Mouse (Mus musculus): Measurements from ENCODE around the gene Npr1.

The Npr1 gene

DNA sequence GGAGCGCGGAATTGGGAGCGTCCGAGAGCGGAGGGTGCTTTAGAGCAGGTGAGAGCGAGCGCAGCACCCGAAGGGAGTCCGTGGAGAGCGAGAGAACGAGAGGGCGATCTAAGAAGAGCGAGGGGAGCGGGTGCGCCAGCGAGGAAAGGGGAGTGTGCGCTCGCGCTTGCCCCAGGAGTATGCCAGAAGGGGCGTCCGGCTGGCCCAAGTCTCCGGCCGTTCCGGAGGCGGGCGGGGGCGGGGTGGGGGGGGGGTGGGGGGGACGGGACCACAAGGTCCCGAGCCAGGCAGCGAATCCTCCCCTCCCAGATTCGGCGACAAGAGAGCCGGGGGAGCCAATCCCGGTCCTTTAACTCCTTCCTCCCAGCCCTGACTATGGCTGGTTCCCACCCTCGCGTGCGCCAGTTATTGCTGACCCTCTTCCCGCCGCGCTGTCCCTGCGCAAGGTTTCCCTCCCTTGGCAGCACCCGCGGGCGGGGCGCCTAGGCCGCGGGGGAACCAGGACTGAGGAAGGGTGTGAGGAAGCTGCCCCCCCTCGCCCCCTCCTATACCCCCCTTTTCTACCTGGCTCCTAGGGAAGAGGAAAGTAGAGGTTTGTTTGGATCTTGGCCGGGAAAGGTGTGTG is at the start of gene Npr1:
TSS of gene Npr1 (minus strand) at position 181 of the 625 bp plus-strand sequence.
- DNase-seq (ENCODE audit: low spot score): no peak

DNA sequence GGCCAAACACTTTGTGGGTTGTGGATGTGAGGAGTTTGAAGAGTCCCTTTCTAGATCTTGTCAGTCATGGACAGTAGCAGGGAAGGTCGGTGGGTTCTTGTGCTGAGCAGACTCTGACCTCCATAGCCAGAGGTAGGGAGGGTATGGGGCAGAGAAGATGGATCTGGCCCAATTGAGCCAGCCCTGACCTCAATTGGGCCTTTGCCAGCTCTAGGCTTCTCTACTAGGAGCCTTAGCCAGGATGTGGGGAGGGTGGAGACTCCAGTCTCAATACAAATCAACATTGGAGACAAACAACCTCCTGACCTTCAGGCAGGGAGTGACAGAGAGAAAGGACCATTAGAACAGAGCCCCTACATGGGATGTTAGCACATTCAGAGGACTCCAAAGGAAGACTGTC is 49.6 kb upstream of the Npr1 start:
- DNase-seq (ENCODE audit: low spot score): no peak

- DNase-seq (ENCODE audit: low spot score): no peak
Observed at GRCm38 (mm10) chr3:90514691-90515090, 49.0 kb upstream of the Npr1 start.

DNA sequence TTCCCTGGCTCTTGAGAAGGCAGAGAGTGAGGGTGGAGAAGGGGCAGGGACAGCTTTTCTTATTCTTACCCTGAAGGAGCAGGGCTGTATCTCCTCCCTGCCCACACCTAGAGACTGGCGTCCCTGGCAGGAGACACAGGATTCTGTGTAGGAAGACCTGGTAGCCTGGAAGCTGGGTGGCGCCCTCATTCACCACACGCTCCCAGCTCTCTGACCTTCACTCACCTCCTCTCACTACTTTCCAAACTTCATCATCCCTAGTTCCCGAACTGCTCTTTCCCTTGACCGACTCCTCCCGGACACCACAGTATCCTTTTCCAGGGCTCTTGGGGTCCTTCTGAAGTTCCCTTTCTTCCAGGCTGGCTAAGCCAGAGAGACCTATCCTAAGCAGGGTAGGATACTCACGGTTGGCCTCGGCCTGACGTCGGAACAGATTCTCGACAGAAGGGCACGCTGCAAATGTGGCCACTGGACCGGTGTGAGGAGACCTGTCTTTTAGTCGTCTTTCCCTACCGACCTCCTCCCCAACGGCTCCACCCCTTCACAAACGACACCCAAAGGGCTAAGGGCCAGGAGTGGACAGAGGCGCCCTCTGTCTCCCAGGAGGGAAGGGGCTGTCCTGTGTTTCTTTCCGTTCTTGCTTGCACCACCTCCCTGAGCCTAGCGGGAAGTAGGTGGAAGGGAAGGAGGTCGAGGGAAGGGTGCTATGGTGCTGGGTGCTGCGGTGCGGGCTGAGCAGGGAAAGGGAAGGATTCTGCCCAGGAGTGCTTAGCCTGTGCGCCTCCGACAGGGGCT is 48.3 kb upstream of the Npr1 start, which contains the start of the genes S100a1 and S100a13:
TSS of gene S100a1 (minus strand) at position 597 of the 795 bp plus-strand sequence.
TSS of gene S100a13 (plus strand) at position 640 of the 795 bp plus-strand sequence.
- DNase-seq (ENCODE audit: low spot score): no peak

GRCm38 (mm10) chr3:90512948-90513642 is 47.4 kb upstream of the Npr1 start:
- no peak for DNase-seq (ENCODE audit: low spot score)

DNA sequence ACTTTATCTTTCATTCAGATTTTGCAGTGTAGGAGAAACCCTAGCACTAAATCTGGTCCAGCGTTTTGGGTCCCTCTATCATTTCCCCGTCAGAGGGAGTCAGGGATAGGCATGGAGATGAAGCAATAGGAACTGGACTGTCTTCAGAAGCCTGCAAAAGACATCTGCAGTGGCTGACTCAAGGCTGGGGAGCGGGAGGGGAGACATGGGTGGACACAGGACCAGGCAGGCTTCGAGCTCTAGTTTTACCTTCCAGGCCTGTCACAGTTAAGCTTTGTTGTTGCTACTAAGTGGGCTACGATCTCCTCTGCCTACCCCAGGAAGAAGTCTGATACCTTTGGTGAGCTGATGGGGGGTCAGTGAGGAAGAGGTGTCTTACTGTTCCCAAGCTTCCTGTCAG is 46.6 kb upstream of the Npr1 start:
- no peak for DNase-seq (ENCODE audit: low spot score)

DNA sequence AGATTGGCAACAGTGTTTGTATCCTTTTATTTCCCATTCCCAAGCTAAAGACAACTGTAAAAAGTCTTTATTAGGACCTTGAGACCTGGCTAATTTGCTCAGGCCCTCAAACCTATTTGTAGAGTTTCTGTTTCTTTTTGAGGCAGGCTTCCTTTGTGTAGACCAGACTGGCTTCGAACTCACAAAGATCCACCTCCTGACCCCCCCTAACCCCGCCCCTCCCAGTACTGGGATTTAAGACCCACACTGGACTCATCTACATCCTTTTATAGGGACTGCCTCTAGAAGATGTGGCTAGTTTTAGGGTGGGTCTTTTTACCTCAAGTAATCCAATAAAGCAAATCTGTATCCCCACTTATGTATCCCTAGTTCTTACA is 44.1 kb upstream of the Npr1 start:
- no peak for DNase-seq (ENCODE audit: low spot score)

GRCm38 (mm10) chr3:90508950-90509746 is 43.5 kb upstream of the Npr1 start, which contains the start of gene Chtop:
Gene Chtop, minus strand, starts transcription at chr3:90509498.
- peak; percentile 97 for DNase-seq (ENCODE audit: low spot score)

- DNase-seq (ENCODE audit: low spot score): no peak
Observed at GRCm38 (mm10) chr3:90508287-90508949, 42.8 kb upstream of the Npr1 start.

GRCm38 (mm10) chr3:90506362-90506761 is 40.7 kb upstream of the Npr1 start:
- DNase-seq (ENCODE audit: low spot score): no peak

DNA sequence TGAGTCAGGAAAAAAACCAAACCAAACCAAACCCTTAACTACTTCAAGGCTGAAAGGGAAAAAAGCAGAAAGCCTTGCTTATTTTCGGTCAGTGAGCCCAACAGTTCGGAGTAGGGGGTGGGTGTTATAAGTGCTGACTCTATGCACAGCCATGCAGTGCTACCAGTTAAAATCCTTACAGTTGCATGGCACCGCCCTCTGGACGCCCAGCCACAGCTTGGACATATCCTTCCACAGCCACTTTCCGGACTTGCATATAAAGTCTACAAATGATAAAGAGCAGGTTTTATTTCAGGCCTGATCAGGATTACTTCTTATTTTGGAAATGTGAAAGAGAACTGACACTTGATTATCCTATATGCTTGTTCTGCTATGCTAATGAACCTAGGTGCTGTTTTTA is 39.5 kb upstream of the Npr1 start:
- no peak for DNase-seq (ENCODE audit: low spot score)

- no peak for DNase-seq (ENCODE audit: low spot score)
Observed at GRCm38 (mm10) chr3:90503444-90503843, 37.8 kb upstream of the Npr1 start.

- no peak for DNase-seq (ENCODE audit: low spot score)
Observed at GRCm38 (mm10) chr3:90497597-90497996, 31.9 kb upstream of the Npr1 start.

DNA sequence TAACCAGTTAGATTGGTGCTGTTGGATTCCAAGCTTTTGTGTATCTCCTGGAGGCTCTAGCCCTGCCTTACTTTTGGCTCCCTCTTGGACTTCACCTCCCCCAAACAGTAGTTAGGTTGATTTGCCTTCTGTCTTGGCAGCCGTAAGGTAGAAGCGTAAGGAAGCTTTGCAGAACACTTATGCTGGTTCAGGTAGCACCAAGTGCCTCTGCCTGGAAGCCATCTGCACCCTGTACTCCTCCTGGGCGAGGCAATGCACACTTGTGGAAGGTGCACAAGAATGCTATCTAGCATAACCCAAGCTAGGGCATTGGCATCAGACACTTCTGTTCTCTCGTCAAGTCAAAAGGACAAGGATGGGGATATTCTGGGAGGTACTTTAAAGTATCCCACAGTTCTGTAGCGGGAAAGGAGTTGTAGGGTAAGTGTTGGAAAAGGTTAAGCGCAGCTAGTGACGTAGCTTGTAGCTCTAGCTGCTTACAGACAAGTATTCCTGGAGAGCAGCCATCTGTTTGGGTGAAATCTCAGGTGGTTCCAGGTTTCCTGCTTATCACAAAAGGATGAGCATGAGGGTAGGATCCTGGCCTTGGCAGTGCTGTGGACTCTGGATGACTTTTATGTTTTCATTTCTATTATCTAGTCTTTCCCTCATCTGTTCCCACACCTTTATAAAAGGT is 30.3 kb upstream of the Npr1 start:
- no peak for DNase-seq (ENCODE audit: low spot score)

GRCm38 (mm10) chr3:90493831-90494540 is 28.3 kb upstream of the Npr1 start:
- no peak for DNase-seq (ENCODE audit: low spot score)

GRCm38 (mm10) chr3:90491350-90491749 is 25.7 kb upstream of the Npr1 start:
- no peak for DNase-seq (ENCODE audit: low spot score)

GRCm38 (mm10) chr3:90490696-90491256 is 25.1 kb upstream of the Npr1 start, which contains the start of gene Snapin:
Gene Snapin, minus strand, starts transcription at chr3:90491033.
- peak; percentile 93 for DNase-seq (ENCODE audit: low spot score)

GRCm38 (mm10) chr3:90488576-90488975 is 22.9 kb upstream of the Npr1 start:
- DNase-seq (ENCODE audit: low spot score): no peak

GRCm38 (mm10) chr3:90486998-90487397 is 21.3 kb upstream of the Npr1 start:
- DNase-seq (ENCODE audit: low spot score): no peak

Data from left cerebral cortex, adult 11 months (tissue).